Mouse (Mus musculus) T-cell, adult 2 months (primary cell): ENCODE results near the gene Usmg5.

Experiments used
- DNase-seq: peaks from one replicate; pipeline ENCODE4 v3.0.0; 2022; ENCODE audit warnings: low spot score

Usmg5 gene

DNA sequence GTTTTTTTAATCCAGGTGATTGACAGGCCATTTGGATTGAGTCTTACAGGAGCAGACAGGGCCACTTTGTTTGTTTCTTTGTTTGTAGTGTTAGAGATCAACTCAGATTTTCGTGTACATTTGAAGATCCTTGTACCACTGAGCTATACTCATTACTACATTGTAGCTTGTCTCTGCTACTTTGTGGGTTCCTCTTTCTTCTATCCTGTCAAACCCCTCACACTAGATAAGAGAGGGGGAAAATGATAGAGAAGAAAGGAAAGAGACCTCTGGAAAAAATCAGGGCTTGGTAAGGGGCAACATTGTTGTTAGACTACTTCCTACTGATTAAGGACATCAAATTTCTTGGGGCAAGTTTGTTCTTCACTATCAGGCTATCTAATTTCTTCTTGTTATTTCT, 32.8 kb downstream of the Usmg5 start:
- DNase-seq = no peak

DNA sequence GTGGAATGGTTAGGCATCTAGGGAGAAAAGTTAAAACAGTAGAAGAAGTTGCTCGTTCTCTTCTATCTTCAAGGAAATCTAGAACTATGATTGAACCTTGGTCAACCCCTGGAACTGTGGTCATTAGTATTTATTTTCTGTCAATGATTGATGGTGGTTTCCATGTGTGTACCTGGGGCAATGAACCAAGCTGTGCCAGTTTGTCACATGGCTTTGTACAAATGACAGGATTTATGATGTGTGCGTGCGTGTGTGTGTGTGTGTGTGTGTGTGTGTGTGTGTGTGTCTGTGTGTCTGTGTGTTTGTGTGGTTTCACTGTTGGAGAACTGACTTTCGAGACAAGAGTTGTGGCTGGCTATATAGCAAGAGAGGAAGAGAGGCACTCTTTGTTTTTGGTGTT, 37.0 kb downstream of the Usmg5 start:
- DNase-seq = no peak

DNA sequence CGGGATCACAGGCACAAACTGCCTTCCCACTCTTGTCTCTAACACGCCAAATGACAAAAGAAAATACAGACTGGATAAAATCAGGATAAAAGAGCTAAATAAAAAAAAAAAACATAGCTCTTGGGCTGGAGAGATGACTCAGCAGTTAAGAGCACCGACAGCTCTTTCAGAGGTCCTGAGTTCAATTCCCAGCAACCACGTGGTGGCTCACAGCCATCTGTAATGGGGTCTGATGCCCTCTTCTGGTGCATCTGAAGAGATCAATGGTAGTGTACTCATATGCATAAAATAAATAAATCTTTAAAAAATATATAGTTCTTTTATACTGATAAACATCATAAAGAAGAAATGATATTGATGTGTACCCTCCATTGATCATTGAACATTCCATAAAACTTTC, 37.5 kb downstream of the Usmg5 start:
- no peak for DNase-seq

DNA sequence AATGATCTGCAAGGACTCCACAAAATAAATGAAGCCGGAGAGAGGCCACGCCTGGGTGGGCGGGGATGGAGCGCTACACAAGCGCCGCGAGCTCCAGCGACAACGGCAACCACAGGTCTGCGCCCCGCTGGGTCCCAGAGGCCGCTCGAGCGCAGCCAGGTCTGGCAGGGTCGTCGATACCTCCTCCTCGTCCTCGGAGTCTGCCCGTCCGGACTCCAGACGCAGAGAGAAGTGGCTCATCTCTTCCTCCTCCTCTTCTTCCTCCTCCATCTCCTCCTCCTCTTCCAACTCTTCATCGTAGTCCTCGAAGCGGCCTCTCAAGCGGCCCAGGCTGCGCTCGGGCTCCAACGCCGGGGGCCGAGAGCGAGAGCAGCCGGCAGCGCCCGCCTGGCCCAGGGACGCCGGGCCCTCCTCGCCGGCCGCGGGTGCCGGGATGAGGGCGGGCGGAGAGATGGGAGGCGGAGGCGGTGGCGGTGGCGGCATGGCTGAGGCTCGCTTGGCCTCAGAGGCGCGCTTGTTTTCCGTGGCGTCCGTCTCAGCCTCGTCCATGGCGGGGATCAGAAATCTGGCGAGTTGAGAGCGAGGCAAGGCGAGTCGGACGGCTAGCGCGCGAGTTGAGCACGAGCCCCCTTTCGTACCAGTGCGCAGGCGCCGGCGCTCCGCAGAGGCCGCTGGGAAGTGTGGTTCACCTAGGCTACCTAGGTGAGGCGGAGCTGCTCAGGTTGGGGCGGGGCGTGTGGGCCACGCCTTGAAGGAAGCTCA, 40.0 kb downstream of the Usmg5 start, which contains the start of gene Pcgf6:
Pcgf6 (minus strand) TSS at position 636 of the 762 bp plus-strand sequence.
- peak; percentile 89 for DNase-seq

DNA sequence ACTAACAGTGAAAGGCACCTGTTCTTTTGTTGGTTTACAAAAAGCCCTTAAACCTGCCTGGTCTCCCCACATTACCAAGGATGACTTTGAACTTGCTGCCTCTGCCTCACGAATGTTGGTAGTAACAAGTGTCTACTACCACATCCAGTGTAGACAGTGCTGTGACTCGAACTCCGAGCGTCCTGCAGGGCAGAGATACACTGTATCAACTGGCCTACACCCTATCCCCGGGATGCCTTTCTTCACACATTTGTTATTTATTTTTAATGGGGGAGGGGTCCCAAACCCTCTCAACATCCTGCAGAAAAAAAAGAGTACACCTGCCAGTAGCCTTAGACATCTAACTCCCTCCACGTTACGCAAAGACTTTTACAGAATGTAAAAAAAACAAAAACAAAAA, 40.6 kb downstream of the Usmg5 start:
- peak; percentile 8 for DNase-seq

DNA sequence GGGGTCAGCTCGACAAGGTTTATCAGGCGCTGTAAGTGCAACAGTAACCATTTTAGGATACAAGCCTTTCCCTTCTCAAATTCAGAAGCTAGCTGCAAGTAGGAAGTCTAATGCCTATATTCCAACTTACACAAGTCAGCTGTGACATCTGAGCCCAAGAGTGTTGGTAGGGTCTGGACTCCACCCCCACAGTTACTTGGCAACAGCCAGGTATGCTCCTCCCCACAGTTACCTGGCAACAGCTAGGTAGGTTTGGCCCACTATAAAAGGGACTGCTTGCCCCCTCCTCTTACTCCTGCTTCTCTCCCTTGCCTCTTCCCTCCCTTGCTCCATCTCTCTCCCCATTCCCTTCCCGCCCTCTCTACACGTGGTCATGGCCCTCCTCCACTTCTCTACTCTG, 41.4 kb downstream of the Usmg5 start:
- no peak for DNase-seq

DNA sequence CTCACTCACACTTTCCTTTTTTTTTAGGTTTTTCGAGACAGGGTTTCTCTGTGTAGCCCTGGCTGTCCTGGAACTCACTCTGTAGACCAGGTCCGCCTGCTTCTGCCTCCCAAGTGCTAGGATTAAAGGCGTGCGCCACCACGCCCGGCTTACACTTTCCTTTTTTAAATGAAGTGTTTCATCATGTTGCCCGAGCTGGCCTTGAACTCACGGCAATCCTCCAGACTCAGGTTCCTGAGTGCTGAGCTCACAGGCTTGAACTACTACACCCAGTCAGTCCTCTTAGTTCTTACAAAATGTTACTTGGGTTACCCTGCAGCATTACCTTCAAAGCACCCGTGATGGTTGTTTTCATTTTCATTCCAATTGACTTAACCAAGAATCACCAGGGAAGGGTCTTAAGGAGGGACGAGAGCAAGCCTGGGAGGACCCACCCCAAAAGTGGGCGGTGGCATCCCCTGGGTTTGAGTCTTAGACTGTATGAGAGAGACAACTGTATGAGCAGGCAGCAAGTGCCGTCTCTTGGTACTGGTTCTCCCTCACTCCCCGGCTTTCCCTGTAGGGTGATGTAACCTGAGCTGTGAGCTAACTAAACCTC, 43.1 kb downstream of the Usmg5 start:
- no peak for DNase-seq

DNA sequence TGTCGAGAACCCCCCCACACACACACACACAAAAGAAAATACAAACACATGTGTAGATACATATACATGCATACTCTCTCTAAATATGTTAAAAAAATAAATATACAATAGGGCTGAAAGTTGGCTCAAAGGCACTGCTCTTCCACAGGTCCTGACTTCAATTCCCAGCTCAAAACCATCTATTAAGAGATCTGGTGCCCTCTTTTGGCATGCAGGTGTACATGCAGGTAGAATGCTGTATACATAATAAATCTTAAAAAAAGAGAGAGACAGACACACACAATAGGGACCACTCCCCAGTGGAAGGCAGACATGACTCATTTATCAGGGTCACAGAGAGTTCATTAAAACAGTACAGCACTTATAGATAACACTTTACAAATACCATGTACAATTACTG, 44.1 kb downstream of the Usmg5 start:
- DNase-seq = no peak

DNA sequence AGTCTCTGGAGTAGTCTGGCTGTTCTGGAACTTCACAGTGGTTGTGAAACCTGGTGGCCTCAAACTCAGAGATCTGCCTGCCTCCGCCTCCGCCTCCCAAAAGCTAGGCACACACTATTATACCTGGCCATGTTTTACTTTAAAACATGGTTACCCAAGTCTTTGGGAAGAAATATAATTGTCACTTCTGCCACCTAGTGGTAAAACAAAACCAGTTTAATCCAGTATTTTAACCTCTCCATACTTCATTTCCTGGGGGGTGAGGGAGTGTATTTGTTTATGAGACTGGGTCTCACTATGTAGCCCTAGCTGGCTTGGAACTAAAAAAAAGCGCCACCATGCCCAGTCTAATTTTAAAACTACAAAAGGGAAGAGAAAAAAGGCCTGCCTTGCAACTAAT, 46.8 kb downstream of the Usmg5 start:
- DNase-seq = no peak

DNA sequence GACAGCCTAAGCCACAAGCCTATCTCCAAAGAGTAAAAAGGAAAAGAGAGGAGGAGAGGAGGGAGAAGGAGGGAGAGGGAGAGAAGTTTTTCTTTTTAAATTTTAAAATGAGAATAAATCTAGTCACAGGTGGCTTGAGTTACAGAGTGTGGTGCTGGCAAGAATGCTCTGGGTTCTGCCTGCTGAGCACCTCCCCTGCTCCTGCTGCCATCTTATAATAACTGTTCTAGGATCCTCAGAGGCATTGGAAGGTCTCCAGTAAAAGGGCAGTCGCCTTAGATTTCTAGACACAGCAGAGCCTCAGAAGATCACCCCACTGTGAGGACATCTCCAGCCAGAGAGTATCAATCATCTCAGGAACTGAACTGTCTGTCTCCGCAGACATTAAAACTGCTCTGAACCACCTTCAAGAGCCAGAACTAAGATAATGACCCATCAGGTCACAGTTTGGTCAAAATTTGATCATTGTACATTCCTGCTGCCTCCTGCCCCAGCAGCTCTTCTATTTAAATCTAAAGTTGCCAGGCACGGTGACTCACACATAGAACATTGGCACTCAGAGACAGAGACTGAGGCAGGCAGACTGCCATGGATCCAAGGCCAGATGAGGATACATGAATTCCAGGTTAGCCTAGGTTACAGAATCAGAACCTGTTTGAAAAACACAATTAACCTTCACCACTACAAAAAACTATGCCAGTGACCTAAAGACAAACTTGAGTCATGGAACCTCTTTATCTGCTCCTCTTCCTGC, 49.5 kb downstream of the Usmg5 start:
- DNase-seq = no peak

DNA sequence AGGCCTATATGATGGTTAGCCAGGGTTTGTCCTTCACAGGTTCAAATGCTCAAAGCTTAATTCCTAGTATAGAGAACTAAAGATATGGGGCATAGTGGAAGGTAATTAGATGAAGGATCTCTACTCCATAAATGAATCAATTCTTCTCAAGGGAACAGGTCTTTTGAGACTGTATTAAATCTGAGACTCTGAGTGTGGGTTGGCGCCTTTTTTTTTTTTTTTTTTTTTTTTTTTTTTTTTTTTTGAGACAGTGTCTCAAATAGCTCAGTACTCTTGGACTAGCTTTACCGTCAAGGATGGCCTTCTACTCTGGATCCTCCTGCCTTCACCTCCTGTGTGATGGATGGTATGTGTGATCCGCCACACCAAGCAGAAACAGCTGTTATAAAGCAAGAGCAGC, 53.9 kb downstream of the Usmg5 start:
- no peak for DNase-seq

DNA sequence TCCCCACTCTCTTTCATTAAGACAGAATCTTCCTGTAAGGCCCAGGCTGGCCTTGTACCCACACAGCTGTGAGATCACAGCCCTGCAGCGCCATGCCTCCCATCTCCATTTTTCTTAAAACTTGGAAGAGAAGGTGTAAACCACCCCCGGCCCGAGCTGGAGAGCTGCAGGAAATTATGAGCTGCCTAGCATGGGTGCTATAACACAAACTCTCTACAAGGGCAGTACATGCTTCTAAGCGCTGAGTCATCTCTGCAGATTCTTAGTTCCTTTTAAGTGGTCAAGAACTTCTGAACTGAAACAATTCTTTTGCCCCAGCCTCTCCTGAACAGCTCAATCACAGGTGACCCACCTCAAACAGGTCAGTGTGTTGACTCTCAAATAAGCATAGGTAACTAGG, 55.5 kb downstream of the Usmg5 start:
- DNase-seq = no peak
